Mouse (Mus musculus) left cerebral cortex, postnatal 25 days (tissue): ENCODE data around the gene Ascc3. TPM values are rescaled to one million over a fixed set of nuclear protein-coding genes. Genes with fewer than 3 reads are reported as not detected.

Experiments used
- DNase-seq, 2 experiments: peaks; one replicate each; pipeline ENCODE4 v3.0.0; 2022; ENCODE audit warnings: low spot score in 2 of 2, mixed read lengths in 1 of 2
- intact Hi-C: fragments of 180-260 bp; cut with DNase I; formaldehyde crosslinking; loops from one replicate; pipeline ENCODE4 v1.15.1; 2025
- total RNA-seq, 2 experiments: library from RNA; stranded (reverse); gene quantifications; 2 replicates each; pipeline ENCODE4 v1.2.3; 2021

Ascc3 gene
- total RNA-seq, 2 experiments from 2014 or later, result 28.5 to 29.1 TPM

- intact Hi-C loops, result loop anchor here (5.0 kb wide), 2 partner anchors 300 to 785 kb away; partner anchors contain the start of genes Ascc3 and Rfx6
Measured at GRCm38 (mm10) chr10:50891876-50892711, 299.6 kb downstream of the Ascc3 start.

GRCm38 (mm10) chr10:50892751-50893320, 300.4 kb downstream of the Ascc3 start:
- DNase-seq, result no peak
- intact Hi-C loops, result loop anchor here (5.0 kb wide), 2 partner anchors 301 to 784 kb away; partner anchors contain the start of genes Ascc3 and Rfx6

More at GRCm38 (mm10) chr10:50891876-50892711, 299.6 kb downstream of the Ascc3 start:
- no peak for DNase-seq

- no peak for DNase-seq
- intact Hi-C loops, result loop anchor here (5.0 kb wide), 2 partner anchors 301 to 784 kb away; partner anchors contain the start of genes Ascc3 and Rfx6
Measured at GRCm38 (mm10) chr10:50893546-50893945, 301.1 kb downstream of the Ascc3 start.

GRCm38 (mm10) chr10:50894170-50894991, 301.9 kb downstream of the Ascc3 start, which contains the start of gene Sim1:
TSS of gene Sim1 (plus strand) at chr10:50894754.
- DNase-seq, result peak in 1 of 2 experiments; percentile 44
- intact Hi-C loops, result loop anchor here (5.0 kb wide), 2 partner anchors 302 to 783 kb away; partner anchors contain the start of genes Ascc3 and Rfx6

GRCm38 (mm10) chr10:50895091-50895790, 302.8 kb downstream of the Ascc3 start:
- no peak for DNase-seq
- intact Hi-C loops, result no loop called here

GRCm38 (mm10) chr10:50895881-50896766, 303.7 kb downstream of the Ascc3 start:
- intact Hi-C loops, result no loop called here
- no peak for DNase-seq

- intact Hi-C loops, result no loop called here
- no peak for DNase-seq
Measured at GRCm38 (mm10) chr10:50896767-50897390, 304.4 kb downstream of the Ascc3 start.

GRCm38 (mm10) chr10:50897530-50898471, 305.3 kb downstream of the Ascc3 start:
- intact Hi-C loops, result loop anchor here (2.0 kb wide), 1 partner anchor 1127 kb away; no protein-coding TSS in a partner anchor

GRCm38 (mm10) chr10:50898621-50899020, 306.2 kb downstream of the Ascc3 start:
- DNase-seq, result no peak
- intact Hi-C loops, result loop anchor here (2.0 kb wide), 1 partner anchor 1126 kb away; no protein-coding TSS in a partner anchor

More at GRCm38 (mm10) chr10:50897530-50898471, 305.3 kb downstream of the Ascc3 start:
- no peak for DNase-seq

- intact Hi-C loops, result loop anchor here (2.0 to 5.0 kb wide), 2 partner anchors 372 to 1125 kb away; no protein-coding TSS in a partner anchor
Measured at GRCm38 (mm10) chr10:50899846-50900745, 307.6 kb downstream of the Ascc3 start.

More at GRCm38 (mm10) chr10:50899846-50900745, 307.6 kb downstream of the Ascc3 start:
- no peak for DNase-seq
